Mouse (Mus musculus) left cerebral cortex, postnatal 25 days (tissue): ENCODE results near the gene Ccdc6. TPM values are rescaled to one million over a fixed set of nuclear protein-coding genes. Genes with fewer than 3 reads are reported as not detected.
A peak's percentile ranks its signal among the peaks of the same experiment; 100 is the strongest.

Experiments
- DNase-seq, 2 experiments: peaks; one replicate each; pipeline ENCODE4 v3.0.0; 2022; ENCODE audit warnings: low spot score in 2 of 2, mixed read lengths in 1 of 2
- intact Hi-C: fragments of 180-260 bp; cut with DNase I; formaldehyde crosslinking; loops from one replicate; pipeline ENCODE4 v1.15.1; 2025
- total RNA-seq, 2 experiments: library from RNA; stranded (reverse); gene quantifications; 2 replicates each; pipeline ENCODE4 v1.2.3; 2021

Ccdc6 gene
- total RNA-seq, 2 experiments from 2014 or later: 52.0 to 55.3 TPM

GRCm38 (mm10) chr10:70091876-70092462 is 5.0 kb upstream of the Ccdc6 start:
- intact Hi-C loops: no loop called here
- DNase-seq: no peak

GRCm38 (mm10) chr10:70093782-70094181 is 3.1 kb upstream of the Ccdc6 start:
- no peak for DNase-seq
- intact Hi-C loops: no loop called here

- DNase-seq: peak; percentile 24 to 43
- intact Hi-C loops: loop anchor here (5.0 kb wide), 2 partner anchors 73 to 92 kb away; no protein-coding TSS in a partner anchor
Measured at GRCm38 (mm10) chr10:70095031-70095470, 1.9 kb upstream of the Ccdc6 start.

GRCm38 (mm10) chr10:70095506-70096270 is 1.2 kb upstream of the Ccdc6 start:
- intact Hi-C loops: loop anchor here (2.0 to 5.0 kb wide), 3 partner anchors 37 to 92 kb away; no protein-coding TSS in a partner anchor
- no peak for DNase-seq

GRCm38 (mm10) chr10:70097291-70097901 is 475 bp downstream of the Ccdc6 start:
- peak; percentile 31 to 32 for DNase-seq
- intact Hi-C loops: loop anchor here (2.0 to 5.0 kb wide), 3 partner anchors 35 to 90 kb away; no protein-coding TSS in a partner anchor

GRCm38 (mm10) chr10:70097911-70098569 is 1.1 kb downstream of the Ccdc6 start:
- intact Hi-C loops: loop anchor here (2.0 to 5.0 kb wide), 4 partner anchors 35 to 89 kb away; no protein-coding TSS in a partner anchor
- DNase-seq: peak; percentile 67 to 84

- DNase-seq: peak in 1 of 2 experiments; percentile 45
- intact Hi-C loops: loop anchor here (2.0 to 5.0 kb wide), 3 partner anchors 70 to 89 kb away; no protein-coding TSS in a partner anchor
Measured at GRCm38 (mm10) chr10:70098626-70099025, 1.7 kb downstream of the Ccdc6 start.

GRCm38 (mm10) chr10:70099052-70099451 is 2.1 kb downstream of the Ccdc6 start:
- intact Hi-C loops: loop anchor here (2.0 to 5.0 kb wide), 3 partner anchors 70 to 88 kb away; no protein-coding TSS in a partner anchor
- DNase-seq: no peak

GRCm38 (mm10) chr10:70102086-70102485 is 5.2 kb downstream of the Ccdc6 start:
- DNase-seq: no peak

GRCm38 (mm10) chr10:70108016-70108415 is 11.1 kb downstream of the Ccdc6 start:
- intact Hi-C loops: no loop called here
- DNase-seq: no peak

More at GRCm38 (mm10) chr10:70102086-70102485, 5.2 kb downstream of the Ccdc6 start:
- intact Hi-C loops: no loop called here

- DNase-seq: no peak
- intact Hi-C loops: no loop called here
Measured at GRCm38 (mm10) chr10:70109974-70110373, 13.1 kb downstream of the Ccdc6 start.

- no peak for DNase-seq
- intact Hi-C loops: no loop called here
Measured at GRCm38 (mm10) chr10:70110815-70111214, 13.9 kb downstream of the Ccdc6 start.

- intact Hi-C loops: no loop called here
- DNase-seq: no peak
Measured at GRCm38 (mm10) chr10:70111643-70112042, 14.7 kb downstream of the Ccdc6 start.

GRCm38 (mm10) chr10:70114048-70114635 is 17.2 kb downstream of the Ccdc6 start:
- intact Hi-C loops: no loop called here
- no peak for DNase-seq

- DNase-seq: no peak
Measured at GRCm38 (mm10) chr10:70116454-70116853, 19.5 kb downstream of the Ccdc6 start.

GRCm38 (mm10) chr10:70119451-70119850 is 22.5 kb downstream of the Ccdc6 start:
- intact Hi-C loops: no loop called here
- no peak for DNase-seq

More at GRCm38 (mm10) chr10:70116454-70116853, 19.5 kb downstream of the Ccdc6 start:
- intact Hi-C loops: no loop called here

- DNase-seq: no peak
- intact Hi-C loops: no loop called here
Measured at GRCm38 (mm10) chr10:70119851-70120370, 23.0 kb downstream of the Ccdc6 start.

GRCm38 (mm10) chr10:70120671-70121405 is 23.9 kb downstream of the Ccdc6 start:
- intact Hi-C loops: no loop called here
- peak in 1 of 2 experiments; percentile 45 for DNase-seq

GRCm38 (mm10) chr10:70121406-70121695 is 24.4 kb downstream of the Ccdc6 start:
- DNase-seq: no peak
- intact Hi-C loops: no loop called here
